ENCODE assay signal across 27 mouse cellular contexts in the genomic region with DNA sequence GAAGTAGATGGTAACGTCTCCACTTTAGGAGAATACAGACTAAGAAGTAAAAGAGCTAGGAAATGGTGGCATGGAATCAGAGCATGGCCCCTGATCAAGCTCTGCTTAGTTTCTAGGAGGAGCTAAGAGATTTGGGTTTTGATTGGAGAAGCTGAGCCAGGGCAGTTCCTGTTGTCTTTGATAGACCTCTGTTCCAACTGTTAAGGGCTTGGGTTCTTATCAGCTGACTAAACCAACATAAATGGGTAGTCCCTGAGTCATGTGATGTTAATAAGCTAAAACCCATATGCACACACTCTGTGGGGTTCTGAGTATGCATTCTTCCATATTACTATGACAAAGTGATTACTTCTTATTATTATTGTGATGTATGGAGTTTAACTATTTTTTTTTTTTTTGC.
"Had no signal": no experiment of that assay in that cellular context is flagged by ENCODE, and none has a peak within 500 bp of the region (broad histone marks: within the 10 kb centered on the region; RNA-seq: fewer than 3 reads in every experiment).

No protein-coding gene starts in this region.

- H3K9ac ChIP-seq: embryonic facial prominence, embryonic 12.5 days; embryonic facial prominence, embryonic 13.5 days; embryonic facial prominence, embryonic 15.5 days; forebrain, embryonic 12.5 days; forebrain, embryonic 13.5 days; forebrain, embryonic 15.5 days; forebrain, postnatal 0 days had no signal

- H3K9me3 ChIP-seq: embryonic facial prominence, embryonic 10.5 days; embryonic facial prominence, embryonic 12.5 days; embryonic facial prominence, embryonic 13.5 days; embryonic facial prominence, embryonic 15.5 days; forebrain, embryonic 10.5 days; forebrain, embryonic 12.5 days; forebrain, embryonic 13.5 days; forebrain, embryonic 15.5 days; heart, embryonic 10.5 days had no signal

- ATAC-seq: forebrain, embryonic 13.5 days; forebrain, embryonic 14.5 days; forebrain, embryonic 15.5 days; forebrain, embryonic 16.5 days; forebrain, postnatal 0 days had no signal

- H3K4me3 ChIP-seq: embryonic facial prominence, embryonic 10.5 days; embryonic facial prominence, embryonic 12.5 days; embryonic facial prominence, embryonic 13.5 days; embryonic facial prominence, embryonic 15.5 days; erythroblast, embryonic 14.5 days; forebrain, embryonic 10.5 days; forebrain, embryonic 12.5 days; forebrain, embryonic 13.5 days; forebrain, embryonic 15.5 days; gastrocnemius, adult 2 months; heart, adult 2 months; heart, embryonic 10.5 days had no signal

- H3K4me2 ChIP-seq: embryonic facial prominence, embryonic 12.5 days; embryonic facial prominence, embryonic 13.5 days; embryonic facial prominence, embryonic 15.5 days; forebrain, embryonic 12.5 days; forebrain, embryonic 13.5 days; forebrain, embryonic 15.5 days had no signal

- H3K4me1 ChIP-seq: embryonic facial prominence, embryonic 10.5 days; embryonic facial prominence, embryonic 12.5 days; embryonic facial prominence, embryonic 15.5 days; forebrain, embryonic 10.5 days; forebrain, embryonic 12.5 days; forebrain, embryonic 13.5 days; forebrain, embryonic 15.5 days; heart, embryonic 10.5 days had no signal

- DNase-seq: cerebellum, adult 9-11 months; cerebellum, postnatal 10 days; cerebellum, postnatal 14 days; cerebellum, postnatal 25 days; cerebellum, postnatal 36 days; embryo, embryonic 11 days; forebrain, postnatal 0 days; gastrocnemius, adult 2 months; gastrocnemius, postnatal 10 days; gastrocnemius, postnatal 14 days; gastrocnemius, postnatal 25 days; gastrocnemius, postnatal 36 days; heart, adult 11 months; heart, adult 18-20 months; heart, adult 2 months had no signal

- H3K27me3 ChIP-seq: embryonic facial prominence, embryonic 12.5 days; embryonic facial prominence, embryonic 15.5 days; forebrain, embryonic 12.5 days; forebrain, embryonic 13.5 days; forebrain, embryonic 15.5 days had no signal

- H3K36me3 ChIP-seq: embryonic facial prominence, embryonic 10.5 days; embryonic facial prominence, embryonic 12.5 days; embryonic facial prominence, embryonic 13.5 days; embryonic facial prominence, embryonic 15.5 days; forebrain, embryonic 10.5 days; forebrain, embryonic 12.5 days; forebrain, embryonic 15.5 days; heart, embryonic 10.5 days had no signal

- H3K27ac ChIP-seq: embryonic facial prominence, embryonic 10.5 days; embryonic facial prominence, embryonic 12.5 days; embryonic facial prominence, embryonic 13.5 days; embryonic facial prominence, embryonic 15.5 days; forebrain, embryonic 10.5 days; forebrain, embryonic 12.5 days; forebrain, embryonic 13.5 days; forebrain, embryonic 15.5 days; gastrocnemius, adult 2 months; heart, adult 2 months; heart, embryonic 10.5 days had no signal
